In genomic region chr2:85172071-85172762, GRCm38 (mm10) we compare ENCODE assay signal across 10 mouse cellular contexts. TPM values are rescaled to one million over a fixed set of nuclear protein-coding genes. Genes with fewer than 3 reads are reported as not detected.
DNase-seq lines count a peak whose midpoint lies in the region; ATAC-seq and TF ChIP-seq lines count a peak whose summit lies in the region.
"Had no signal": no experiment of that assay in that cellular context is flagged by ENCODE, and none has a peak within 500 bp of the region (broad histone marks: within the 10 kb centered on the region; RNA-seq: fewer than 3 reads in every experiment).

No protein-coding gene starts in this region.

- peaks cover 5% of the 10 kb centered on the region; the same call in 1 of the 2 replicates for H3K27me3 ChIP-seq in embryonic facial prominence, embryonic 14.5 days (replicated peaks; ENCODE audit: control insufficient read depth, insufficient read depth, low read length)
- no peaks in the 10 kb centered on the region for H3K27me3 ChIP-seq in heart, postnatal 0 days (ENCODE audit: control insufficient read depth, insufficient read depth, low read length)
- H3K27me3 ChIP-seq in lung, embryonic 16.5 days (ENCODE audit: control insufficient read depth, insufficient read depth, low read depth, low read length) = no peaks in the 10 kb centered on the region

- H3K4me1 ChIP-seq in embryonic facial prominence, embryonic 14.5 days (ENCODE audit: control insufficient read depth, insufficient read depth, low read length) = peaks cover 10% of the 10 kb centered on the region; the same call in 1 of the 2 replicates
- 0 out of 2 replicates have a peak, but pooled peaks cover 4% of the 10 kb centered on the region for H3K4me1 ChIP-seq in heart, postnatal 0 days (ENCODE audit: control insufficient read depth, insufficient read depth)
- H3K4me1 ChIP-seq in lung, embryonic 16.5 days (replicated peaks; ENCODE audit: control insufficient read depth, insufficient read depth, low read length) = peaks cover 10% of the 10 kb centered on the region; the same call in 1 of the 2 replicates

- peak; percentile 89 for ATAC-seq in embryonic facial prominence, embryonic 14.5 days (ENCODE audit: low read depth)
- peak; percentile 47; the same call in 1 of the 2 replicates for ATAC-seq in heart, postnatal 0 days (ENCODE audit: insufficient read depth, low read depth)
- peak; percentile 91 for ATAC-seq in lung, embryonic 16.5 days (ENCODE audit: low read depth)
- ATAC-seq in inflammation-experienced regulatory T-cells, adult 6 months = no peak

- WGBS in embryonic facial prominence, embryonic 14.5 days = 38% methylated on average over 3 of the region's 3 CpGs
- 21% methylated on average over 3 of the region's 3 CpGs for WGBS in heart, postnatal 0 days
- WGBS in lung, embryonic 16.5 days = 10% methylated on average over 3 of the region's 3 CpGs

- H3K4me2 ChIP-seq in embryonic facial prominence, embryonic 14.5 days (ENCODE audit: low read depth, low read length) = no peak overlapping the region
- no peak overlapping the region for H3K4me2 ChIP-seq in heart, postnatal 0 days (ENCODE audit: low read depth, low read length)
- no peak overlapping the region for H3K4me2 ChIP-seq in lung, embryonic 16.5 days (ENCODE audit: low read depth, low read length)
- H3K4me2 ChIP-seq: midbrain, embryonic 11.5 days had no signal

- H3K36me3 ChIP-seq in embryonic facial prominence, embryonic 14.5 days (ENCODE audit: control insufficient read depth, insufficient read depth, low read length) = no peaks in the 10 kb centered on the region
- no peaks in the 10 kb centered on the region for H3K36me3 ChIP-seq in heart, postnatal 0 days (replicated peaks; ENCODE audit: control insufficient read depth, insufficient read depth, low read length)
- H3K36me3 ChIP-seq in lung, embryonic 16.5 days (ENCODE audit: control insufficient read depth, insufficient read depth, low read length) = no peaks in the 10 kb centered on the region

- TF ChIP-seq EP300 in heart, postnatal 0 days (IDR thresholded peaks at IDR 0.05; ENCODE audit: low read depth) = no peak

- H3K9ac ChIP-seq in embryonic facial prominence, embryonic 14.5 days (ENCODE audit: low read depth, low read length) = no peak overlapping the region
- H3K9ac ChIP-seq in heart, postnatal 0 days (replicated peaks; ENCODE audit: low read depth, low read length) = no peak overlapping the region
- H3K9ac ChIP-seq in lung, embryonic 16.5 days (ENCODE audit: low read length) = no peak overlapping the region

- peak; percentile 41 for DNase-seq in embryo, embryonic 10.5 days (ENCODE audit: low spot score)
- no peak for DNase-seq in embryo, embryonic 10 days (ENCODE audit: low spot score)
- DNase-seq in embryonic facial prominence, embryonic 14.5 days (ENCODE audit: low spot score) = peak; percentile 88
- peak; percentile 39 for DNase-seq in heart, postnatal 0 days (ENCODE audit: low spot score)
- no peak for DNase-seq in thymus, postnatal 36 days
- DNase-seq in cerebellum, adult 9-11 months = no peak
- DNase-seq: cerebellum, adult 11-12 months had no signal

- H3K27ac ChIP-seq in embryonic facial prominence, embryonic 14.5 days (replicated peaks; ENCODE audit: low read depth, low read length) = no peak overlapping the region
- peak overlapping the region; percentile 25; the same call in 1 of the 2 replicates for H3K27ac ChIP-seq in heart, postnatal 0 days (ENCODE audit: low read depth)
- H3K27ac ChIP-seq in lung, embryonic 16.5 days (ENCODE audit: low read length) = peak overlapping the region; percentile 57; the same call in 1 of the 2 replicates

- no peaks in the 10 kb centered on the region for H3K9me3 ChIP-seq in embryonic facial prominence, embryonic 14.5 days (ENCODE audit: control insufficient read depth, low read length)
- H3K9me3 ChIP-seq in heart, postnatal 0 days (replicated peaks; ENCODE audit: control insufficient read depth, low read length) = no peaks in the 10 kb centered on the region
- no peaks in the 10 kb centered on the region for H3K9me3 ChIP-seq in lung, embryonic 16.5 days (ENCODE audit: control insufficient read depth, low read length)

- TF ChIP-seq CTCF in heart, postnatal 0 days (IDR thresholded peaks at IDR 0.05; ENCODE audit: low read depth) = no peak

- no peak overlapping the region for H3K4me3 ChIP-seq in embryonic facial prominence, embryonic 14.5 days (ENCODE audit: low read depth, low read length)
- no peak overlapping the region for H3K4me3 ChIP-seq in heart, postnatal 0 days (ENCODE audit: low read depth, low read length)
- no peak overlapping the region for H3K4me3 ChIP-seq in lung, embryonic 16.5 days (ENCODE audit: low read length)

RNA-seq across cellular contexts. Expression of gene Lrrc55, which starts 24.8 kb away (rescaled TPM):
- polyA plus RNA-seq in embryonic facial prominence, embryonic 14.5 days (2014; fragmentation: Nextera tagmentation; extraction: Ambion mirVana) = 2.1 and 2.3 TPM in 2 replicates
- total RNA-seq in heart, postnatal 0 days (2014; rRNA removed; ENCODE audit: low replicate concordance) = 0.35 and 0.38 TPM in 2 replicates
- polyA plus RNA-seq in heart, postnatal 0 days (2015; fragmentation: Nextera tagmentation; extraction: Ambion mirVana) = 0.40 and 0.52 TPM in 2 replicates
- 0.20 and 0.29 TPM in 2 replicates for polyA plus RNA-seq in lung, embryonic 16.5 days (2015; fragmentation: Nextera tagmentation; extraction: Ambion mirVana)
- polyA plus RNA-seq in inflammation-experienced regulatory T-cells, adult 6 months (2017; shearing (Covaris generic)) = not detected

RNA-seq across cellular contexts. Expression of gene Aplnr, which starts 36.2 kb away (rescaled TPM):
- 62.0 and 63.2 TPM in 2 replicates for polyA plus RNA-seq in embryonic facial prominence, embryonic 14.5 days (2014; fragmentation: Nextera tagmentation; extraction: Ambion mirVana)
- 39.5 and 47.7 TPM in 2 replicates for total RNA-seq in heart, postnatal 0 days (2014; rRNA removed; ENCODE audit: low replicate concordance)
- 54.0 and 59.0 TPM in 2 replicates for polyA plus RNA-seq in heart, postnatal 0 days (2015; fragmentation: Nextera tagmentation; extraction: Ambion mirVana)
- 172 and 194 TPM in 2 replicates for polyA plus RNA-seq in lung, embryonic 16.5 days (2015; fragmentation: Nextera tagmentation; extraction: Ambion mirVana)
- polyA plus RNA-seq in inflammation-experienced regulatory T-cells, adult 6 months (2017; shearing (Covaris generic)) = not detected

Comparison
In these comparisons a context has a peak if more than half of its experiments do, and no peak if none do; other contexts are left out.
1. DNase-seq: peak in embryo, embryonic 10.5 days (single experiment), embryonic facial prominence, embryonic 14.5 days (single experiment) and heart, postnatal 0 days (single experiment); none in embryo, embryonic 10 days (single experiment), thymus, postnatal 36 days (0 of 2) and cerebellum, adult 9-11 months (single experiment).
2. RNA of gene Aplnr, which starts 36.2 kb away (polyA plus RNA-seq): 172 to 194 TPM in lung, embryonic 16.5 days, 62.0 to 63.2 TPM in embryonic facial prominence, embryonic 14.5 days and 54.0 to 59.0 TPM in heart, postnatal 0 days; not detected in inflammation-experienced regulatory T-cells, adult 6 months; every median in the first group is over 10 times any median in the second.